ENCODE assay signal across 32 mouse cellular contexts in genomic region chr10:81020207-81020606, GRCm38 (mm10). TPM values are rescaled to one million over a fixed set of nuclear protein-coding genes. Genes with fewer than 3 reads are reported as not detected.
DNase-seq lines count a peak whose midpoint lies in the region; ATAC-seq and TF ChIP-seq lines count a peak whose summit lies in the region.
"Had no signal": no experiment of that assay in that cellular context is flagged by ENCODE, and none has a peak within 500 bp of the region (broad histone marks: within the 10 kb centered on the region; RNA-seq: fewer than 3 reads in every experiment).

No protein-coding gene starts in this region.

- no peak overlapping the region for H3K4me3 ChIP-seq in hindbrain, embryonic 13.5 days
- no peak overlapping the region for H3K4me3 ChIP-seq in hindbrain, postnatal 0 days (ENCODE audit: low read length)
- no peak overlapping the region for H3K4me3 ChIP-seq in neural tube, embryonic 12.5 days
- H3K4me3 ChIP-seq: embryonic facial prominence, embryonic 12.5 days; heart, embryonic 13.5 days; hindbrain, embryonic 10.5 days; limb, embryonic 10.5 days; limb, embryonic 15.5 days; liver, embryonic 13.5 days; megakaryocyte, embryonic 14.5 days; midbrain, embryonic 12.5 days had no signal

- 61% methylated on average over 2 of the region's 2 CpGs for WGBS in hindbrain, embryonic 13.5 days
- 61% methylated on average over 2 of the region's 2 CpGs for WGBS in hindbrain, postnatal 0 days
- 64% methylated on average over 2 of the region's 2 CpGs for WGBS in neural tube, embryonic 12.5 days

- H3K9me3 ChIP-seq in hindbrain, embryonic 13.5 days: no peaks in the 10 kb centered on the region
- H3K9me3 ChIP-seq in hindbrain, postnatal 0 days (ENCODE audit: low read length): no peaks in the 10 kb centered on the region
- no peaks in the 10 kb centered on the region for H3K9me3 ChIP-seq in neural tube, embryonic 12.5 days
- H3K9me3 ChIP-seq: embryonic facial prominence, embryonic 12.5 days; heart, embryonic 13.5 days; hindbrain, embryonic 10.5 days; limb, embryonic 10.5 days; limb, embryonic 15.5 days; liver, embryonic 13.5 days; midbrain, embryonic 12.5 days had no signal

- no peak overlapping the region for H3K27ac ChIP-seq in hindbrain, embryonic 13.5 days
- H3K27ac ChIP-seq in hindbrain, postnatal 0 days: no peak overlapping the region
- H3K27ac ChIP-seq in neural tube, embryonic 12.5 days: no peak overlapping the region
- H3K27ac ChIP-seq: embryonic facial prominence, embryonic 12.5 days; heart, embryonic 13.5 days; limb, embryonic 10.5 days; limb, embryonic 15.5 days; liver, embryonic 13.5 days; midbrain, embryonic 12.5 days had no signal

- no peak for TF ChIP-seq CTCF in hindbrain, postnatal 0 days (IDR thresholded peaks at IDR 0.05; ENCODE audit: low read depth)

- peaks cover 36% of the 10 kb centered on the region for H3K27me3 ChIP-seq in hindbrain, embryonic 13.5 days
- H3K27me3 ChIP-seq in hindbrain, postnatal 0 days (ENCODE audit: insufficient read depth, low read length): no peaks in the 10 kb centered on the region
- peaks cover 36% of the 10 kb centered on the region for H3K27me3 ChIP-seq in neural tube, embryonic 12.5 days (replicated peaks)

- no peak overlapping the region for H3K4me2 ChIP-seq in hindbrain, embryonic 13.5 days
- no peak overlapping the region for H3K4me2 ChIP-seq in hindbrain, postnatal 0 days (ENCODE audit: low read depth, low read length)
- no peak overlapping the region for H3K4me2 ChIP-seq in neural tube, embryonic 12.5 days (replicated peaks)
- H3K4me2 ChIP-seq: embryonic facial prominence, embryonic 12.5 days; heart, embryonic 13.5 days; limb, embryonic 15.5 days; liver, embryonic 13.5 days; midbrain, embryonic 12.5 days had no signal

- 0 out of 2 replicates have a peak overlapping the region, but pooled peaks have one; percentile 13 for H3K9ac ChIP-seq in hindbrain, embryonic 13.5 days
- H3K9ac ChIP-seq in hindbrain, postnatal 0 days (replicated peaks; ENCODE audit: low read length): no peak overlapping the region
- H3K9ac ChIP-seq in neural tube, embryonic 12.5 days: 0 out of 2 replicates have a peak overlapping the region, but pooled peaks have one; percentile 5
- H3K9ac ChIP-seq: embryonic facial prominence, embryonic 12.5 days; heart, embryonic 13.5 days; limb, embryonic 15.5 days; midbrain, embryonic 12.5 days had no signal

- no peak for ATAC-seq in hindbrain, embryonic 13.5 days (ENCODE audit: low FRiP score)
- no peak for ATAC-seq in hindbrain, postnatal 0 days
- no peak for ATAC-seq in neural tube, embryonic 12.5 days (ENCODE audit: low FRiP score, low read depth)
- ATAC-seq: activated CD4-positive, CD25-positive, alpha-beta regulatory T cell, adult 4 months; forebrain, embryonic 16.5 days; intestine, postnatal 0 days; lung, postnatal 0 days had no signal

- peak; percentile 48 for DNase-seq in cerebellum, adult 11-12 months
- DNase-seq in cerebellum, adult 9-10 months: no peak
- DNase-seq in hindbrain, postnatal 0 days (ENCODE audit: low spot score): no peak
- DNase-seq in neural tube, embryonic 10.5 days (ENCODE audit: extremely low spot score, low spot score): no peak
- DNase-seq in urinary bladder, postnatal 25 days (ENCODE audit: low spot score): no peak
- no peak for DNase-seq in right cerebral cortex, adult 18-20 months
- DNase-seq: adrenal gland, adult 8-10 months; embryo, embryonic 11 days; gastrocnemius, postnatal 10 days; heart, postnatal 10 days; kidney, adult 9 months; kidney, postnatal 10 days; liver, embryonic 13.5 days; lung, adult 18-20 months; lung, postnatal 4 days; thymus, postnatal 4 days had no signal

- 0 out of 2 replicates have a peak, but pooled peaks cover 16% of the 10 kb centered on the region for H3K36me3 ChIP-seq in hindbrain, embryonic 13.5 days
- H3K36me3 ChIP-seq in hindbrain, postnatal 0 days (ENCODE audit: insufficient read depth, low read length): no peaks in the 10 kb centered on the region
- no peaks in the 10 kb centered on the region; the same call in 1 of the 2 replicates for H3K36me3 ChIP-seq in neural tube, embryonic 12.5 days
- H3K36me3 ChIP-seq: embryonic facial prominence, embryonic 12.5 days; heart, embryonic 13.5 days; hindbrain, embryonic 10.5 days; limb, embryonic 10.5 days; limb, embryonic 15.5 days; liver, embryonic 13.5 days; midbrain, embryonic 12.5 days had no signal

- H3K4me1 ChIP-seq in hindbrain, embryonic 13.5 days (replicated peaks): peaks cover 30% of the 10 kb centered on the region
- peaks cover 10% of the 10 kb centered on the region for H3K4me1 ChIP-seq in hindbrain, postnatal 0 days (ENCODE audit: insufficient read depth, low read length)
- H3K4me1 ChIP-seq in neural tube, embryonic 12.5 days: peaks cover 7% of the 10 kb centered on the region

RNA-seq across cellular contexts. Expression of gene Diras1, which starts 5.3 kb away (rescaled TPM):
- polyA plus RNA-seq in hindbrain, embryonic 13.5 days (2015; fragmentation: Nextera tagmentation; extraction: Ambion mirVana): 37.5 and 40.2 TPM in 2 replicates
- total RNA-seq in hindbrain, postnatal 0 days (2014; rRNA removed): 82.0 and 106 TPM in 2 replicates
- polyA plus RNA-seq in hindbrain, postnatal 0 days (2015; fragmentation: Nextera tagmentation; extraction: Ambion mirVana): 69.0 and 78.7 TPM in 2 replicates
- polyA plus RNA-seq in neural tube, embryonic 12.5 days (2016; fragmentation: Nextera tagmentation; extraction: Ambion mirVana): 16.6 and 16.8 TPM in 2 replicates
- total RNA-seq: heart, postnatal 10 days; MEL had no signal
- polyA plus RNA-seq: gonadal fat pad, adult 2 months; lung, postnatal 0 days had no signal

RNA-seq across cellular contexts. Expression of gene Gng7, which starts 5.5 kb away (rescaled TPM):
- 13.4 and 13.5 TPM in 2 replicates for polyA plus RNA-seq in hindbrain, embryonic 13.5 days (2015; fragmentation: Nextera tagmentation; extraction: Ambion mirVana)
- 26.2 and 27.2 TPM in 2 replicates for total RNA-seq in hindbrain, postnatal 0 days (2014; rRNA removed)
- polyA plus RNA-seq in hindbrain, postnatal 0 days (2015; fragmentation: Nextera tagmentation; extraction: Ambion mirVana): 18.9 and 22.1 TPM in 2 replicates
- polyA plus RNA-seq in neural tube, embryonic 12.5 days (2016; fragmentation: Nextera tagmentation; extraction: Ambion mirVana): 11.2 and 14.0 TPM in 2 replicates
- total RNA-seq: monocyte, adult 5-6 weeks had no signal
- polyA plus RNA-seq: activated CD4-positive, CD25-positive, alpha-beta regulatory T cell, adult 4 months had no signal

RNA-seq across cellular contexts. Expression of gene Slc39a3, which starts 17.0 kb away (rescaled TPM):
- 42.3 and 44.0 TPM in 2 replicates for polyA plus RNA-seq in hindbrain, embryonic 13.5 days (2015; fragmentation: Nextera tagmentation; extraction: Ambion mirVana)
- total RNA-seq in hindbrain, postnatal 0 days (2014; rRNA removed): 118 and 126 TPM in 2 replicates
- polyA plus RNA-seq in hindbrain, postnatal 0 days (2015; fragmentation: Nextera tagmentation; extraction: Ambion mirVana): 40.6 and 41.9 TPM in 2 replicates
- polyA plus RNA-seq in neural tube, embryonic 12.5 days (2016; fragmentation: Nextera tagmentation; extraction: Ambion mirVana): 33.9 and 40.2 TPM in 2 replicates

RNA-seq across cellular contexts. Expression of gene Sgta, which starts 39.8 kb away (rescaled TPM):
- 292 and 304 TPM in 2 replicates for polyA plus RNA-seq in hindbrain, embryonic 13.5 days (2015; fragmentation: Nextera tagmentation; extraction: Ambion mirVana)
- 264 and 279 TPM in 2 replicates for total RNA-seq in hindbrain, postnatal 0 days (2014; rRNA removed)
- polyA plus RNA-seq in hindbrain, postnatal 0 days (2015; fragmentation: Nextera tagmentation; extraction: Ambion mirVana): 275 and 290 TPM in 2 replicates
- 272 and 275 TPM in 2 replicates for polyA plus RNA-seq in neural tube, embryonic 12.5 days (2016; fragmentation: Nextera tagmentation; extraction: Ambion mirVana)

RNA-seq across cellular contexts. Expression of gene Thop1, which starts 49.6 kb away (rescaled TPM):
- 45.0 and 46.9 TPM in 2 replicates for polyA plus RNA-seq in hindbrain, embryonic 13.5 days (2015; fragmentation: Nextera tagmentation; extraction: Ambion mirVana)
- 73.5 and 79.1 TPM in 2 replicates for total RNA-seq in hindbrain, postnatal 0 days (2014; rRNA removed)
- 36.4 and 36.9 TPM in 2 replicates for polyA plus RNA-seq in hindbrain, postnatal 0 days (2015; fragmentation: Nextera tagmentation; extraction: Ambion mirVana)
- polyA plus RNA-seq in neural tube, embryonic 12.5 days (2016; fragmentation: Nextera tagmentation; extraction: Ambion mirVana): 60.2 and 63.3 TPM in 2 replicates
